Mouse (Mus musculus) liver, adult 2 months (tissue): ENCODE results near the gene C530008M17Rik. TPM values are rescaled to one million over a fixed set of nuclear protein-coding genes. Genes with fewer than 3 reads are reported as not detected.
A peak's percentile ranks its signal among the peaks of the same experiment; 100 is the strongest.

Source experiments
- DNase-seq: peaks from one replicate; pipeline ENCODE4 v3.0.0-alpha.2; 2011; ENCODE audit warnings: low read depth, low spot score; ENCODE audit errors: extremely low read depth
- H3K27ac ChIP-seq: fragments of 200-500 bp; replicated peaks from 2 replicates; pipeline ENCODE4 v1.5.1; 2012; ENCODE audit warnings: low read depth, mild to moderate bottlenecking, control low read depth, inconsistent platforms, low read length; ENCODE audit not compliant: insufficient read depth
- H3K27me3 ChIP-seq: fragments of 200-500 bp; 2 replicates; pipeline ENCODE4 v1.6.1; 2012; ENCODE audit warnings: mild to moderate bottlenecking, moderate library complexity, low read length, inconsistent platforms; ENCODE audit not compliant: control insufficient read depth, insufficient read depth
- H3K36me3 ChIP-seq: fragments of 200-500 bp; 2 replicates; pipeline ENCODE4 v1.6.1; 2012; ENCODE audit warnings: low read length, inconsistent platforms; ENCODE audit not compliant: control insufficient read depth, insufficient read depth
- H3K4me1 ChIP-seq: fragments of 200-500 bp; 2 replicates; pipeline ENCODE4 v1.6.1; 2011; ENCODE audit warnings: low read length; ENCODE audit not compliant: control insufficient read depth, insufficient read depth
- H3K4me3 ChIP-seq: fragments of 200-500 bp; 2 replicates; pipeline ENCODE4 v1.5.1; 2011; ENCODE audit warnings: low read depth, mild to moderate bottlenecking, control low read depth, low read length, moderate library complexity; ENCODE audit not compliant: insufficient read depth
- H3K79me2 ChIP-seq: fragments of 200-500 bp; 2 replicates; pipeline ENCODE4 v1.6.1; 2012; ENCODE audit warnings: inconsistent platforms, mild to moderate bottlenecking, low read length, moderate library complexity; ENCODE audit not compliant: control insufficient read depth, insufficient read depth
- H3K9ac ChIP-seq: fragments of 200-500 bp; 2 replicates; pipeline ENCODE4 v1.6.1; 2012; ENCODE audit warnings: low read depth, mild to moderate bottlenecking, control low read depth, inconsistent platforms, low read length
- CTCF ChIP-seq: fragments of 200-500 bp; IDR thresholded peaks from 2 replicates; pipeline ENCODE4 v1.5.1; 2011; ENCODE audit warnings: low read depth, low read length, control low read depth
- POLR2A ChIP-seq: fragments of 200-500 bp; IDR thresholded peaks from 2 replicates; pipeline ENCODE4 v1.6.1; 2011; ENCODE audit warnings: low read length, control low read depth; ENCODE audit not compliant: insufficient read depth; ENCODE audit errors: extremely low read depth
- WGBS: fragments of 180-500 bp; shearing (Covaris S2); methylation state at CpG from one replicate; pipeline ENCODE4 v1.1.7; 2018; 5-methylcytosine and 5-hydroxymethylcytosine counted together
- polyA plus RNA-seq: library from polyadenylated mRNA; depleted of rRNA; stranded (reverse); fragments of >200 nt; gene quantifications from 2 replicates; pipeline ENCODE4 v1.2.3, GENCODE M21; 2012
- total RNA-seq: library from RNA; depleted of rRNA; stranded (reverse); fragments of >200 nt; gene quantifications from 2 replicates; pipeline ENCODE4 v1.2.3, GENCODE M21; 2014

The C530008M17Rik gene
- total and polyA plus RNA-seq, 2 experiments = under 0.01 to 0.02 TPM

DNA sequence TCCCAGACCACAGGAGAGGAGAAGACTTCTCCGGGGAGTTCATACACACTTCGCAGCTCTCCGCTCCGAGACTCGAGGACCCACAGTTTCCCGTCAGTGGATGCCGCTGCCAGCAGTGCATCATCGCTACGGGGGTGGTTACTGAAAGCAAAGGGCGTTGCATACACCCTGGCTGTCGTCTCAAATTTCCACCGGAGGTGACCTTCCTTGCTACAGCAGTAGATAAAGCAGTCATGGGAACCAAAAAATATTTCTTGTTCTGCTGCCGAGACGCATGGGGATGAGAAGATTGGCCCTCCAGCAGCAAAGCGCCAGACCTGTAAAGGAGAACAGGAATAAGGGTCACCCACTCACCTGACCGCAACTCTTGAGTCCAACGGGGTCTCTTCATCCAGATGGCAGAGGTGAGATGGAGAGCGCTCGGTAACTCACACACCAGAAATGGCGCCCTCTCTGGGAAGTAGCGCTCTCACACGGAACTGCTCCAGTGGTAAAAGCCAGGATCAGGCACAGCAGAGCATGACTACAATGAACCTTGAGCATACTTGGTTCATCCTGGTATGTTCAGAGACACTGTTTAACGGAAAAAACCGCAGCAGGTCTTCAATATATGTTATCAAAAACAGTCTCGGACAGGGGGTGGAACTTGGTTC lies 219.9 kb downstream of the C530008M17Rik start:
- WGBS = 93% methylated on average over 25 of the region's 25 CpGs
- H3K4me3 ChIP-seq = no peak overlapping the region
- H3K36me3 ChIP-seq = peaks cover 23% of the 10 kb centered on the region; the same call in 1 of the 2 replicates
- no peaks in the 10 kb centered on the region for H3K79me2 ChIP-seq
- no peaks in the 10 kb centered on the region for H3K27me3 ChIP-seq
- H3K9ac ChIP-seq = no peak overlapping the region
- TF ChIP-seq POLR2A = no peak
- no peak for TF ChIP-seq CTCF
- no peak for DNase-seq
- no peaks in the 10 kb centered on the region for H3K4me1 ChIP-seq
- H3K27ac ChIP-seq = no peak overlapping the region

- H3K79me2 ChIP-seq = no peaks in the 10 kb centered on the region
- no peak overlapping the region for H3K4me3 ChIP-seq
- H3K9ac ChIP-seq = no peak overlapping the region
- TF ChIP-seq POLR2A (no peak), CTCF (no peak)
- H3K4me1 ChIP-seq = no peaks in the 10 kb centered on the region
- WGBS = 84% methylated on average over 1 of the region's 1 CpGs
- no peak overlapping the region for H3K27ac ChIP-seq
- H3K27me3 ChIP-seq = no peaks in the 10 kb centered on the region
- peaks cover 33% of the 10 kb centered on the region; the same call in 1 of the 2 replicates for H3K36me3 ChIP-seq
- no peak for DNase-seq
Observed at GRCm38 (mm10) chr5:76884107-76884506, 227.8 kb downstream of the C530008M17Rik start.

- no peak overlapping the region for H3K27ac ChIP-seq
- peaks cover 34% of the 10 kb centered on the region for H3K36me3 ChIP-seq
- WGBS = 96% methylated on average over 2 of the region's 2 CpGs
- H3K27me3 ChIP-seq = no peaks in the 10 kb centered on the region
- no peaks in the 10 kb centered on the region for H3K4me1 ChIP-seq
- H3K79me2 ChIP-seq = no peaks in the 10 kb centered on the region
- no peak overlapping the region for H3K9ac ChIP-seq
- no peak overlapping the region for H3K4me3 ChIP-seq
- no peak for TF ChIP-seq CTCF
- no peak for TF ChIP-seq POLR2A
- DNase-seq = no peak
Observed at GRCm38 (mm10) chr5:76887011-76887410, 230.7 kb downstream of the C530008M17Rik start.

DNA sequence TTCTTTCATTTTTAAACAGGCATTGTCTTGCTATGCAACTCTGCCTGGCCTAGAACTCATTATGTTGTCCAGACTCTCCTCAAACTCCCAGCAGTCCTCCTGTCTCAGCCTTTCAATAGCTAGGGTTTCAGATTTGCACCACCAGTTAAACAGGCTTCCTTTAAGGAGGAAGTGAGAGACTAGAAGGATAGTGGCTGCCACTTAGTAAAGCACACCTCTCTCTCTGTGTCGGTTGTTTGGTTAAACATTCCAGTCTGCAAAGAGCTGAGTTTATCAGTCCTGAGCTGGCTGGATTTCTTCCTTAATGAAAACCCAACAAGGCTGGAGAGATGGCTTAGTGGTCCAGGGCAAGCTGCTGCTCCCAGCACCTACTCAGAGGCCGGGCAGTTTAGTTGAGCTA lies 236.3 kb downstream of the C530008M17Rik start:
- peaks cover 27% of the 10 kb centered on the region for H3K36me3 ChIP-seq
- no peak overlapping the region for H3K4me3 ChIP-seq
- no peaks in the 10 kb centered on the region for H3K27me3 ChIP-seq
- no peak overlapping the region for H3K9ac ChIP-seq
- no peaks in the 10 kb centered on the region for H3K4me1 ChIP-seq
- TF ChIP-seq CTCF (no peak), POLR2A (no peak)
- 65% methylated on average over 2 of the region's 2 CpGs for WGBS
- no peaks in the 10 kb centered on the region for H3K79me2 ChIP-seq
- no peak overlapping the region for H3K27ac ChIP-seq
- DNase-seq = no peak

GRCm38 (mm10) chr5:76893084-76893483 lies 236.8 kb downstream of the C530008M17Rik start:
- Histone ChIP-seq H3K79me2 (no peaks in the 10 kb centered on the region), H3K4me3 (no peak overlapping the region), H3K27me3 (no peaks in the 10 kb centered on the region), H3K36me3 (peaks cover 25% of the 10 kb centered on the region), H3K27ac (no peak overlapping the region), H3K4me1 (no peaks in the 10 kb centered on the region), H3K9ac (no peak overlapping the region)
- WGBS = 78% methylated on average over 2 of the region's 2 CpGs
- no peak for TF ChIP-seq POLR2A
- no peak for TF ChIP-seq CTCF
- no peak for DNase-seq

GRCm38 (mm10) chr5:76902131-76902530 lies 245.8 kb downstream of the C530008M17Rik start:
- peak; percentile 80 for DNase-seq
- Histone ChIP-seq H3K9ac (no peak overlapping the region), H3K4me3 (no peak overlapping the region), H3K27ac (peak overlapping the region; percentile 8; the same call in 1 of the 2 replicates), H3K79me2 (no peaks in the 10 kb centered on the region), H3K4me1 (peaks cover 8% of the 10 kb centered on the region; the same call in 1 of the 2 replicates), H3K36me3 (peaks cover 12% of the 10 kb centered on the region), H3K27me3 (no peaks in the 10 kb centered on the region)
- WGBS = 10% methylated on average over 4 of the region's 4 CpGs
- no peak for TF ChIP-seq CTCF
